11 mouse cellular contexts compared by ENCODE assay signal in the genomic region with DNA sequence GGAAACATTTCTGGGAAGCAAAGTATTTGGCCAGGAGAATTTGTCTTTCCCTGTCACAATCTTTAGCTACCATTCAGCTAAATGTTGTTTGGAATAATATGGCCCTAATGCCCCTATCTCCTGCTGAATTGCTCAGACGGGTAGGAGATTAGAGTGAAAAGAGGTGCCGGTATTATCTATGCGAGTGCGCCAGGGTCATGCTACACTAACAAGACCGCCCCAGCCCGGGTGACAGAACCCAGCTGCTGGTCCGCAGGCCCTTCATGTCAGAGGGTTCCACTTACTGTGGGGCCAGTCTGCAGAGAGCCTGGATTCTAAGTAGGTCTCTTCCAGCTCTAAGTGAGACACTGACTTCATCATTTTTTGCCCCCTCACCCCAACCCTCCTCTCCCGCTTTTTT.
A peak's percentile ranks its signal among the peaks of the same experiment; 100 is the strongest.
DNase-seq lines count a peak whose midpoint lies in the region; ATAC-seq and TF ChIP-seq lines count a peak whose summit lies in the region.
"Had no signal": no experiment of that assay in that cellular context is flagged by ENCODE, and none has a peak within 500 bp of the region (broad histone marks: within the 10 kb centered on the region; RNA-seq: fewer than 3 reads in every experiment).

No protein-coding gene starts in this region.

- H3K36me3 ChIP-seq in neural tube, embryonic 15.5 days, result no peaks in the 10 kb centered on the region
- H3K36me3 ChIP-seq in intestine, embryonic 15.5 days, result no peaks in the 10 kb centered on the region
- no peaks in the 10 kb centered on the region for H3K36me3 ChIP-seq in stomach, postnatal 0 days (ENCODE audit: control insufficient read depth, insufficient read depth, low read length)
- H3K36me3 ChIP-seq in thymus, adult 2 months (ENCODE audit: control insufficient read depth, insufficient read depth, low read length), result no peaks in the 10 kb centered on the region
- H3K36me3 ChIP-seq: hindbrain, embryonic 12.5 days had no signal

- H3K4me1 ChIP-seq in neural tube, embryonic 15.5 days, result no peaks in the 10 kb centered on the region
- H3K4me1 ChIP-seq in intestine, embryonic 15.5 days (replicated peaks), result 0 out of 2 replicates have a peak, but pooled peaks cover 2% of the 10 kb centered on the region
- no peaks in the 10 kb centered on the region for H3K4me1 ChIP-seq in stomach, postnatal 0 days (replicated peaks; ENCODE audit: control insufficient read depth, insufficient read depth)
- H3K4me1 ChIP-seq in thymus, adult 2 months (replicated peaks; ENCODE audit: control insufficient read depth, insufficient read depth, low read length), result no peaks in the 10 kb centered on the region
- H3K4me1 ChIP-seq: hindbrain, embryonic 12.5 days had no signal

- ATAC-seq in neural tube, embryonic 15.5 days (ENCODE audit: low FRiP score), result no peak
- ATAC-seq in intestine, embryonic 15.5 days, result peak; percentile 61; the same call in 1 of the 2 replicates
- peak; percentile 12; the same call in 1 of the 2 replicates for ATAC-seq in stomach, postnatal 0 days (ENCODE audit: low FRiP score, low TSS enrichment)
- no peak for ATAC-seq in activated CD4-positive, CD25-positive, alpha-beta regulatory T cell, adult 4 months
- ATAC-seq: forebrain, postnatal 0 days had no signal

- peak; percentile 2 for DNase-seq in adrenal gland, postnatal 10 days
- DNase-seq in adrenal gland, postnatal 25 days, result no peak
- DNase-seq in neural tube, embryonic 10.5 days (ENCODE audit: extremely low spot score, low spot score), result peak; percentile 17
- peak; percentile 16 for DNase-seq in stomach, postnatal 0 days (ENCODE audit: low spot score)
- DNase-seq in thymus, adult 2 months, result no peak
- DNase-seq: forebrain, postnatal 0 days; left cerebral cortex, postnatal 4 days had no signal

- no peak overlapping the region for H3K9ac ChIP-seq in neural tube, embryonic 15.5 days (replicated peaks)
- H3K9ac ChIP-seq in intestine, embryonic 15.5 days, result no peak overlapping the region
- H3K9ac ChIP-seq in stomach, postnatal 0 days (ENCODE audit: low read length), result no peak overlapping the region
- H3K9ac ChIP-seq: forebrain, postnatal 0 days; hindbrain, embryonic 12.5 days had no signal

- no peak overlapping the region for H3K4me3 ChIP-seq in neural tube, embryonic 15.5 days (replicated peaks)
- H3K4me3 ChIP-seq in intestine, embryonic 15.5 days (replicated peaks), result no peak overlapping the region
- no peak overlapping the region for H3K4me3 ChIP-seq in stomach, postnatal 0 days (ENCODE audit: low read depth, low read length)
- H3K4me3 ChIP-seq in thymus, adult 2 months (ENCODE audit: control insufficient read depth, insufficient read depth, low read length), result no peak overlapping the region
- H3K4me3 ChIP-seq: hindbrain, embryonic 12.5 days had no signal

- WGBS in neural tube, embryonic 15.5 days, result 50% methylated on average over 8 of the region's 8 CpGs
- WGBS in intestine, embryonic 15.5 days, result 8% methylated on average over 8 of the region's 8 CpGs
- WGBS in stomach, postnatal 0 days, result 17% methylated on average over 8 of the region's 8 CpGs
- 71% methylated on average over 8 of the region's 8 CpGs for WGBS in thymus, adult 2 months

- H3K4me2 ChIP-seq in neural tube, embryonic 15.5 days, result no peak overlapping the region
- peak overlapping the region; percentile 22 for H3K4me2 ChIP-seq in intestine, embryonic 15.5 days (replicated peaks)
- H3K4me2 ChIP-seq in stomach, postnatal 0 days (replicated peaks; ENCODE audit: low read depth), result no peak overlapping the region
- H3K4me2 ChIP-seq: hindbrain, embryonic 12.5 days had no signal

- H3K27me3 ChIP-seq in neural tube, embryonic 15.5 days (replicated peaks), result no peaks in the 10 kb centered on the region
- H3K27me3 ChIP-seq in intestine, embryonic 15.5 days (replicated peaks), result no peaks in the 10 kb centered on the region
- no peaks in the 10 kb centered on the region for H3K27me3 ChIP-seq in stomach, postnatal 0 days (ENCODE audit: control insufficient read depth, insufficient read depth, low read length)
- H3K27me3 ChIP-seq in thymus, adult 2 months (ENCODE audit: control insufficient read depth, insufficient read depth, low read length), result no peaks in the 10 kb centered on the region
- H3K27me3 ChIP-seq: hindbrain, embryonic 12.5 days had no signal

- TF ChIP-seq POLR2A in thymus, adult 2 months (IDR thresholded peaks at IDR 0.05; ENCODE audit: control insufficient read depth, extremely low read depth, insufficient read depth, low read length, poor library complexity), result no peak

- no peak overlapping the region for H3K27ac ChIP-seq in neural tube, embryonic 15.5 days (replicated peaks)
- no peak overlapping the region for H3K27ac ChIP-seq in intestine, embryonic 15.5 days
- no peak overlapping the region for H3K27ac ChIP-seq in stomach, postnatal 0 days (replicated peaks)
- H3K27ac ChIP-seq in thymus, adult 2 months (ENCODE audit: control insufficient read depth, insufficient read depth, low read length), result no peak overlapping the region
- H3K27ac ChIP-seq: hindbrain, embryonic 12.5 days had no signal

- H3K9me3 ChIP-seq in neural tube, embryonic 15.5 days (replicated peaks), result no peaks in the 10 kb centered on the region
- no peaks in the 10 kb centered on the region for H3K9me3 ChIP-seq in intestine, embryonic 15.5 days
- H3K9me3 ChIP-seq in stomach, postnatal 0 days (ENCODE audit: control insufficient read depth, low read length), result no peaks in the 10 kb centered on the region
- H3K9me3 ChIP-seq: hindbrain, embryonic 12.5 days had no signal

- no peak for TF ChIP-seq EP300 in stomach, postnatal 0 days (optimal IDR thresholded peaks at IDR 0.05)

- TF ChIP-seq CTCF in stomach, postnatal 0 days (IDR thresholded peaks at IDR 0.05; ENCODE audit: low read depth), result no peak
- no peak for TF ChIP-seq CTCF in thymus, adult 2 months (IDR thresholded peaks at IDR 0.05; ENCODE audit: borderline replicate concordance, control insufficient read depth, extremely low read depth, insufficient read depth, low read length, poor library complexity)

Comparison
In these comparisons a context has a peak if more than half of its experiments do, and no peak if none do; other contexts are left out.
1. DNase-seq: peak in adrenal gland, postnatal 10 days (single experiment), neural tube, embryonic 10.5 days (single experiment) and stomach, postnatal 0 days (single experiment); none in adrenal gland, postnatal 25 days (single experiment) and thymus, adult 2 months (single experiment).
2. ATAC-seq: peak in intestine, embryonic 15.5 days (single experiment) and stomach, postnatal 0 days (single experiment); none in neural tube, embryonic 15.5 days (single experiment) and activated CD4-positive, CD25-positive, alpha-beta regulatory T cell, adult 4 months (single experiment).